Comparison of ENCODE assay signal across 12 mouse cellular contexts in genomic region chr8:94375551-94375991, GRCm38 (mm10). TPM values are rescaled to one million over a fixed set of nuclear protein-coding genes. Genes with fewer than 3 reads are reported as not detected.
DNase-seq lines count a peak whose midpoint lies in the region; ATAC-seq and TF ChIP-seq lines count a peak whose summit lies in the region.
"Had no signal": no experiment of that assay in that cellular context is flagged by ENCODE, and none has a peak within 500 bp of the region (broad histone marks: within the 10 kb centered on the region; RNA-seq: fewer than 3 reads in every experiment).

No protein-coding gene starts in this region.

- no peaks in the 10 kb centered on the region for H3K27me3 ChIP-seq in lung, postnatal 0 days (replicated peaks; ENCODE audit: insufficient read depth, low read length)
- no peaks in the 10 kb centered on the region for H3K27me3 ChIP-seq in stomach, embryonic 15.5 days (replicated peaks)

- TF ChIP-seq POLR2A in bone marrow, adult 2 months (IDR thresholded peaks at IDR 0.05; ENCODE audit: borderline replicate concordance, control insufficient read depth, low read depth, low read length): no peak

- no peaks in the 10 kb centered on the region for H3K9me3 ChIP-seq in lung, postnatal 0 days (ENCODE audit: low read length)
- H3K9me3 ChIP-seq in stomach, embryonic 15.5 days: no peaks in the 10 kb centered on the region
- H3K9me3 ChIP-seq: G1E had no signal

- TF ChIP-seq EP300 in lung, postnatal 0 days (IDR thresholded peaks at IDR 0.05): no peak

- peaks cover 7% of the 10 kb centered on the region; the same call in 1 of the 2 replicates for H3K4me1 ChIP-seq in lung, postnatal 0 days (ENCODE audit: insufficient read depth, low read depth, low read length)
- H3K4me1 ChIP-seq in bone marrow, adult 2 months (ENCODE audit: control insufficient read depth, insufficient read depth, low read length): peaks cover 5% of the 10 kb centered on the region
- H3K4me1 ChIP-seq in stomach, embryonic 15.5 days: no peaks in the 10 kb centered on the region; the same call in 1 of the 2 replicates

- no peak overlapping the region for H3K9ac ChIP-seq in lung, postnatal 0 days (replicated peaks; ENCODE audit: low read depth)
- no peak overlapping the region for H3K9ac ChIP-seq in stomach, embryonic 15.5 days

- no peak overlapping the region for H3K4me2 ChIP-seq in lung, postnatal 0 days (replicated peaks; ENCODE audit: low read depth, low read length)
- no peak overlapping the region for H3K4me2 ChIP-seq in stomach, embryonic 15.5 days

- no peak for TF ChIP-seq CTCF in lung, postnatal 0 days (IDR thresholded peaks at IDR 0.05)
- TF ChIP-seq CTCF in bone marrow, adult 2 months (IDR thresholded peaks at IDR 0.05; ENCODE audit: control insufficient read depth, insufficient read depth, low read length): no peak

- ATAC-seq in lung, postnatal 0 days: no peak
- peak; percentile 28; the same call in 1 of the 2 replicates for ATAC-seq in stomach, embryonic 15.5 days (ENCODE audit: insufficient read depth, low FRiP score, low read depth)
- ATAC-seq: midbrain, embryonic 16.5 days had no signal

- DNase-seq in lung, postnatal 0 days (ENCODE audit: low spot score): no peak
- DNase-seq in lung, adult 18-20 months: no peak
- peak; percentile 74 for DNase-seq in liver
- no peak for DNase-seq in layer of hippocampus, adult 9-11 months
- no peak for DNase-seq in embryo, embryonic 9.5 days (ENCODE audit: extremely low spot score)
- DNase-seq: adrenal gland, postnatal 10 days; cerebellum, adult 9-11 months; left cerebral cortex, postnatal 4 days had no signal

- no peak overlapping the region for H3K4me3 ChIP-seq in lung, postnatal 0 days (ENCODE audit: low read depth, low read length)
- H3K4me3 ChIP-seq in bone marrow, adult 2 months (replicated peaks; ENCODE audit: control insufficient read depth, low read depth, low read length): peak overlapping the region; percentile 34
- no peak overlapping the region for H3K4me3 ChIP-seq in stomach, embryonic 15.5 days (replicated peaks)

- 13% methylated on average over 3 of the region's 3 CpGs for WGBS in lung, postnatal 0 days
- 6% methylated on average over 3 of the region's 3 CpGs for WGBS in bone marrow, adult 2 months
- WGBS in stomach, embryonic 15.5 days: 45% methylated on average over 3 of the region's 3 CpGs

- H3K36me3 ChIP-seq in lung, postnatal 0 days (ENCODE audit: insufficient read depth, low read length): no peaks in the 10 kb centered on the region
- H3K36me3 ChIP-seq in stomach, embryonic 15.5 days: no peaks in the 10 kb centered on the region
- H3K36me3 ChIP-seq: G1E had no signal

- peak overlapping the region; percentile 54; the same call in 1 of the 2 replicates for H3K27ac ChIP-seq in lung, postnatal 0 days (ENCODE audit: low read length)
- peak overlapping the region; percentile 61 for H3K27ac ChIP-seq in bone marrow, adult 2 months (ENCODE audit: control insufficient read depth, insufficient read depth, low read depth, low read length, poor library complexity)
- peak overlapping the region; percentile 26; the same call in 1 of the 2 replicates for H3K27ac ChIP-seq in stomach, embryonic 15.5 days

RNA-seq across cellular contexts. Expression of gene Herpud1, which starts 10.7 kb away (rescaled TPM):
- polyA plus RNA-seq in lung, postnatal 0 days (2015; fragmentation: Nextera tagmentation; extraction: Ambion mirVana): 179 and 217 TPM in 2 replicates
- 69.2 and 70.5 TPM in 2 replicates for polyA plus RNA-seq in bone marrow, adult 2 months (2011; ENCODE audit: insufficient read depth, insufficient read length, low replicate concordance, missing spikeins)
- 144 and 158 TPM in 2 replicates for polyA plus RNA-seq in stomach, embryonic 15.5 days (2015; fragmentation: Nextera tagmentation; extraction: Ambion mirVana)

RNA-seq across cellular contexts. Expression of gene Slc12a3, which starts 46.6 kb away (rescaled TPM):
- 0.11 and 0.12 TPM in 2 replicates for polyA plus RNA-seq in lung, postnatal 0 days (2015; fragmentation: Nextera tagmentation; extraction: Ambion mirVana)
- 4.4 and 11.8 TPM in 2 replicates for polyA plus RNA-seq in bone marrow, adult 2 months (2011; ENCODE audit: insufficient read depth, insufficient read length, low replicate concordance, missing spikeins)
- polyA plus RNA-seq in stomach, embryonic 15.5 days (2015; fragmentation: Nextera tagmentation; extraction: Ambion mirVana): 0.08 and 0.09 TPM in 2 replicates
- polyA plus RNA-seq: G1E; midbrain, embryonic 16.5 days had no signal

RNA-seq across cellular contexts. Expression of gene Nlrc5, which starts 58.6 kb away (rescaled TPM):
- polyA plus RNA-seq in lung, postnatal 0 days (2015; fragmentation: Nextera tagmentation; extraction: Ambion mirVana): 0.31 and 0.42 TPM in 2 replicates
- polyA plus RNA-seq in bone marrow, adult 2 months (2011; ENCODE audit: insufficient read depth, insufficient read length, low replicate concordance, missing spikeins): 16.5 TPM in 2 replicates
- polyA plus RNA-seq in stomach, embryonic 15.5 days (2015; fragmentation: Nextera tagmentation; extraction: Ambion mirVana): 0.51 and 0.54 TPM in 2 replicates

Comparison
In these comparisons a context has a peak if more than half of its experiments do, and no peak if none do; other contexts are left out.
1. RNA of gene Nlrc5, which starts 58.6 kb away (polyA plus RNA-seq): 16.5 TPM in bone marrow, adult 2 months; 0.51 to 0.54 TPM in stomach, embryonic 15.5 days and 0.31 to 0.42 TPM in lung, postnatal 0 days; every median in the first group is over 10 times any median in the second.
2. Peak in every context shown above with its lines, with median percentiles within 50 percentile points of each other: H3K27ac ChIP-seq.